Mouse (Mus musculus) heart, adult 2 months (tissue): Measurements from ENCODE around the gene Acvr1b.

ENCODE experiments used
- CTCF ChIP-seq: fragments of 200-600 bp; IDR thresholded peaks from 2 replicates; pipeline ENCODE4 v1.8.1; 2022; ENCODE audit warnings: antibody characterized with exemption, mild to moderate bottlenecking, moderate library complexity
- POLR2A ChIP-seq: fragments of 200-500 bp; IDR thresholded peaks from 2 replicates; pipeline ENCODE4 v1.6.1; 2011; ENCODE audit warnings: mild to moderate bottlenecking, low read depth, low read length, control low read depth; ENCODE audit not compliant: insufficient read depth

DNA sequence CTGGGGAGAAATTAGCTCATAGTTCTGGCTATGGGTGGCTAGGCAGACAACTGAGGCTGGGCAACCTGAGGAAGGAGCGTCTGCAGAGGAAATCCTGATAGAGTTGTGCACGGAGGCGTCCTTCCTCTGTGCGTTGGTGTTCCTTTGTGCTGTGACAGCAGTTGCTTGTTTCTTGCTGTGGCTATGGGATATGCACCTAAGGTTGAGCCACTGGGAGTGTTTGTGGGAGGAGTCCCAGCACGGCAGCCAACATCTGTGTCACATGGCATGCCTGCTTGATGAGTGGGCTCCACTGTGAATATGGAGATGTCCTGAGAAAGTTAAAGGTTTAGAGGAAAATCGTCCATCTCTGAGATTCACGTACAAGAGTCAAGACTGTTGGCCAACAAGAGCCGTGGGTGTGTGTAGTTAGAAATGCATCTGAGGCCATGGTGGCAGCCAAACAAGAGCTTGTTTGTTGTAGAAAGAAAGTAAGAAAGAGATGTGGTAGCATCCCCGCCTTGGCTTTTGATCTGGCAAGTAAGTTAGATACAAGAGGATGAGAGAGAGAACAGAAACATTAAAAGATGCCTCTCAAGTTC lies 76.4 kb downstream of the Acvr1b start:
- TF ChIP-seq POLR2A (no peak), CTCF (no peak)
